ENCODE assay signal across 8 mouse cellular contexts in the genomic region with DNA sequence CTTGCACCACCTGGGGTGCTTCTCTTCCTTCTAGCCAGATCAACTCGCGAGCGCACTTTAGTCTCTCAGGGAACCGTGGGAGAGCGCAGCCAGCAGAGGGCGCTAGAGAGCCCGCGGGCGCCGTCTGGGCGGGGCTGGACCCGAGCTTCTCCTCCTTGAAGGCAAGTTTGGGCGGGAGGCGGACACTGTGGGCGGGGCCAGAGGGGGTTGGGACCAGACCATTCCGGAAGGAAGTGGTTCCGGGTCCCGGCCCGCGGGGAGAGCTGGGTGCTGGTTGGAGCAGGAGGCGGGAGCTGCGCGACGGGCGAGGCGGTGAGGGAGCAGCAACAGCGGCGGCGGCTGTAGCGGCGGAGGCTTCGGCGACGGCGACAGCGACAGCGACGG. TPM values are rescaled to one million over a fixed set of nuclear protein-coding genes. Genes with fewer than 3 reads are reported as not detected.
A peak's percentile ranks its signal among the peaks of the same experiment; 100 is the strongest.
DNase-seq lines count a peak whose midpoint lies in the region; ATAC-seq lines count a peak whose summit lies in the region.

No protein-coding gene starts in this region.

- peak; percentile 98 for ATAC-seq in forebrain, embryonic 14.5 days
- ATAC-seq in neural tube, embryonic 15.5 days (ENCODE audit: low FRiP score), result peak; percentile 99

- intact Hi-C loops in heart, postnatal 14 days (cut with DNase I), result loop anchor here (5.0 to 10.0 kb wide), 4 partner anchors 75 to 582 kb away; no protein-coding TSS in a partner anchor

- H3K4me2 ChIP-seq in forebrain, embryonic 14.5 days (ENCODE audit: low read length), result peak overlapping the region; percentile 49
- H3K4me2 ChIP-seq in neural tube, embryonic 15.5 days, result peak overlapping the region; percentile 58

- WGBS in forebrain, embryonic 14.5 days, result 27% methylated on average over 36 of the region's 38 CpGs
- 9% methylated on average over 37 of the region's 38 CpGs for WGBS in neural tube, embryonic 15.5 days

- DNase-seq in ES-CJ7 (ENCODE audit: low read depth, low spot score), result peak; percentile 95
- DNase-seq in cerebellum, adult 11 months, result peak; percentile 94
- peak; percentile 97 for DNase-seq in forebrain, embryonic 14.5 days (ENCODE audit: low spot score)
- peak; percentile 95 for DNase-seq in heart, postnatal 14 days
- peak; percentile 94 for DNase-seq in layer of hippocampus, adult 11-12 months (ENCODE audit: low spot score)
- peak; percentile 96 to 97 for DNase-seq in lung, adult 18-20 months
- peak; percentile 96 for DNase-seq in testis, postnatal 14 days (ENCODE audit: low spot score)

- no peaks in the 10 kb centered on the region for H3K4me1 ChIP-seq in forebrain, embryonic 14.5 days (ENCODE audit: control insufficient read depth, insufficient read depth, low read length)
- H3K4me1 ChIP-seq in neural tube, embryonic 15.5 days, result peaks cover 5% of the 10 kb centered on the region; the same call in 1 of the 2 replicates

- peak overlapping the region; percentile 70 for H3K9ac ChIP-seq in forebrain, embryonic 14.5 days (ENCODE audit: low read length)
- peak overlapping the region; percentile 60 for H3K9ac ChIP-seq in neural tube, embryonic 15.5 days (replicated peaks)

- peak overlapping the region; percentile 56 for H3K4me3 ChIP-seq in forebrain, embryonic 14.5 days (ENCODE audit: low read depth, low read length)
- peak overlapping the region; percentile 59 for H3K4me3 ChIP-seq in neural tube, embryonic 15.5 days (replicated peaks)

- peak overlapping the region; percentile 80 for H3K27ac ChIP-seq in forebrain, embryonic 14.5 days (ENCODE audit: low read depth, low read length)
- H3K27ac ChIP-seq in neural tube, embryonic 15.5 days (replicated peaks), result peak overlapping the region; percentile 79

- no peaks in the 10 kb centered on the region for H3K9me3 ChIP-seq in forebrain, embryonic 14.5 days (replicated peaks; ENCODE audit: control insufficient read depth, low read length)
- no peaks in the 10 kb centered on the region for H3K9me3 ChIP-seq in neural tube, embryonic 15.5 days (replicated peaks)

- no peaks in the 10 kb centered on the region for H3K27me3 ChIP-seq in forebrain, embryonic 14.5 days (replicated peaks; ENCODE audit: control insufficient read depth, insufficient read depth, low read length)
- H3K27me3 ChIP-seq in neural tube, embryonic 15.5 days (replicated peaks), result no peaks in the 10 kb centered on the region

- no peaks in the 10 kb centered on the region for H3K36me3 ChIP-seq in forebrain, embryonic 14.5 days (ENCODE audit: control insufficient read depth, insufficient read depth, low read length)
- no peaks in the 10 kb centered on the region for H3K36me3 ChIP-seq in neural tube, embryonic 15.5 days

RNA-seq across cellular contexts. Expression of a gene that starts 5.9 kb away (rescaled TPM):
- 18.9 and 24.3 TPM in 2 replicates for polyA plus RNA-seq in forebrain, embryonic 14.5 days (2014; fragmentation: Nextera tagmentation; extraction: Ambion mirVana)
- 1 to 10 TPM; 4.1 to 4.9 TPM for total RNA-seq in heart, postnatal 14 days (2021)
- 20.6 and 21.4 TPM in 2 replicates for polyA plus RNA-seq in neural tube, embryonic 15.5 days (2015; fragmentation: Nextera tagmentation; extraction: Ambion mirVana)

Comparison
In these comparisons a context has a peak if more than half of its experiments do, and no peak if none do; other contexts are left out.
1. Peak in every context shown above with its lines: DNase-seq, ATAC-seq, H3K4me3 ChIP-seq and H3K27ac ChIP-seq.